Mouse (Mus musculus): ENCODE measurements around the gene Fuz. TPM values are rescaled to one million over a fixed set of nuclear protein-coding genes. Genes with fewer than 3 reads are reported as not detected.
A peak's percentile ranks its signal among the peaks of the same experiment; 100 is the strongest.

Fuz gene
- polyA plus RNA-seq, 1 experiment = 27.5 TPM

DNA sequence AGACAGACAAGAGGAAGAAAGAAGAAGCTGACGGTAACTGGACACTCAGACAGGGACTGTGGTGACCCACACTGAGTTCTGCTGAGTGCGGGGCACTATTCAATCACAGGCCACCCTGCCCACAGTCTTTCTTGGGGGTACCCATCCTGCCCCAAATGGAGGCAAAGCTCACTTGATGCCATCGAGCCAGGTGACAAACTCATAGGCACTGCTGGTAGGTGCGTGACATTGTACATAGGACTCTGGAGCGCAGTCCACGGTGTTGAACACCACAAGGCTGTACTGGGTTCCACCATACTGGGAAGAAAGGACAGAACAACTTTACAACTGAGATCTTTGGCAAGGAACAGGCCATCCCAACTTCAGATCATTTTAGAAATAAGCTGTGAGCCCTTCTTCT lies 4.3 kb upstream of the Fuz start:
- Histone ChIP-seq H3K36me3 (ENCODE audit: control insufficient read depth, insufficient read depth, low read length) (peaks cover 9% of the 10 kb centered on the region), H3K4me1 (ENCODE audit: control insufficient read depth, insufficient read depth, insufficient read length, low read length) (peaks cover 17% of the 10 kb centered on the region), H3K27me3 (ENCODE audit: control insufficient read depth, insufficient read depth, low read length) (no peaks in the 10 kb centered on the region), H3K4me3 (ENCODE audit: low read depth, low read length) (peak overlapping the region; percentile 89), H3K27ac (ENCODE audit: insufficient read depth, low read depth, low read length) (peak overlapping the region; percentile 33)
- TF ChIP-seq POLR2A (IDR thresholded peaks at IDR 0.05; ENCODE audit: low read depth, low read length) (no peak), CTCF (IDR thresholded peaks at IDR 0.05; ENCODE audit: extremely low read depth, insufficient read length, insufficient replicate concordance, low read depth, low read length) (no peak)
- 12% methylated on average over 6 of the region's 6 CpGs for WGBS

DNA sequence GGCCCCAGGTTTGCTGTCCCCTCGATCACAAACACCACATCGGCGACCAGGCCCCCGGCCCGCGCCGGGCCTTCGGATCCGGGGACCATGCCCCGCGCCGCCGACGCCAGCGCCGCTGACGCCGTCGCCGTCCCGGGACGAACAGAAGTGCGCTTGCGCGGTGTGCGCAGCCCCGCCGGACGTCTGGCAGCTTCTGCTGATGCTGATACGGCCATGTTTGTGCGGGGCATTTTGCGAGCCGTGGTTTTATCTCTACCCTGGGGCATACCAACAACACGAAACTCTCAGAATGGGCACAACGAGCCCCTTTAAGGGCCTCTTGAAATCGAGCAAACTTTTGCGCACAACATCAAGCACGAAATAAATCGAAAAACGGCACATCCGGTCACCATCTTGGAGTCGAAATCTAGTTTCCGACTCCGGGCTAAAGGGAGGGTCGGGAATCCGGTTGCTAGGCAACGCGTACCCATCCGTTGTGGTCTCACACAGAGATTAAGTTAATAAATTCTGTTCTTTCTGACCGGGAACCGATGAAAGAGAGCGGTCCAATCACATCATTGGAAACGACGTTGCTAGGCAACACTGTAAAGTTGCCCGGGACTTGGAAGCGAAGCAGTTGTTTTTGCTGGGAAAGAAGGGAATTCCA lies 3.5 kb upstream of the Fuz start, which contains the start of gene Med25:
Med25 (minus strand) TSS at position 437 of the 646 bp plus-strand sequence.
- Histone ChIP-seq H3K4me1 (ENCODE audit: control insufficient read depth, insufficient read depth, insufficient read length, low read length) (peaks cover 19% of the 10 kb centered on the region), H3K27me3 (ENCODE audit: control insufficient read depth, insufficient read depth, low read length) (no peaks in the 10 kb centered on the region), H3K27ac (ENCODE audit: insufficient read depth, low read depth, low read length) (peak within 1 kb of the TSS; percentile 89), H3K4me3 (ENCODE audit: low read depth, low read length) (peak within 1 kb of the TSS; percentile 89), H3K36me3 (ENCODE audit: control insufficient read depth, insufficient read depth, low read length) (peaks cover 9% of the 10 kb centered on the region)
- TF ChIP-seq POLR2A (IDR thresholded peaks at IDR 0.05; ENCODE audit: low read depth, low read length) (peak; percentile 74), CTCF (IDR thresholded peaks at IDR 0.05; ENCODE audit: extremely low read depth, insufficient read length, insufficient replicate concordance, low read depth, low read length) (no peak)
- WGBS = under 1% methylated on average over 56 of the region's 56 CpGs

DNA sequence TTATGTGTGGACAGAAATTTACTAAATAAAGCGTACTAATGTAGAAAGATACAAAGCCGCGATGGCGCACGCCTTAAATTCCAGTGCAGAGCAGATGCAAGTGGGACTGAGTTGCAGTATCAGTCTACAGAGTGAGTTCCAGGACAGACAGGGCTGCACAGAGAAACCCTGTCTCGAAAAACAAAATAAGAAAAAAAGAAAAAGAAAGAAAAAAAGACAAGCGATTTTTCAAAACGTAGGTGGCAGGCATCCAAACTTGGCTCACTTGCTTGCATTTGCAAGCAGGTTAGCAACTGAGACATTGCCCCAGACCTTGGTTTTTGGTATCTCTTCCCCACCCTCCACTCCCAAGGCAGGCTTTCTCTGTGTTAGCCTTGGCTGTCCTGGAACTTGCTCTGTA lies 2.7 kb upstream of the Fuz start:
- H3K36me3 ChIP-seq (ENCODE audit: control insufficient read depth, insufficient read depth, low read length) = peaks cover 9% of the 10 kb centered on the region
- peaks cover 19% of the 10 kb centered on the region for H3K4me1 ChIP-seq (ENCODE audit: control insufficient read depth, insufficient read depth, insufficient read length, low read length)
- TF ChIP-seq CTCF (IDR thresholded peaks at IDR 0.05; ENCODE audit: extremely low read depth, insufficient read length, insufficient replicate concordance, low read depth, low read length) (no peak), POLR2A (IDR thresholded peaks at IDR 0.05; ENCODE audit: low read depth, low read length) (no peak)
- H3K4me3 ChIP-seq (ENCODE audit: low read depth, low read length) = no peak overlapping the region
- WGBS = 24% methylated on average over 8 of the region's 8 CpGs
- peak overlapping the region; percentile 19; the same call in 1 of the 2 replicates for H3K27ac ChIP-seq (ENCODE audit: insufficient read depth, low read depth, low read length)
- H3K27me3 ChIP-seq (ENCODE audit: control insufficient read depth, insufficient read depth, low read length) = no peaks in the 10 kb centered on the region

DNA sequence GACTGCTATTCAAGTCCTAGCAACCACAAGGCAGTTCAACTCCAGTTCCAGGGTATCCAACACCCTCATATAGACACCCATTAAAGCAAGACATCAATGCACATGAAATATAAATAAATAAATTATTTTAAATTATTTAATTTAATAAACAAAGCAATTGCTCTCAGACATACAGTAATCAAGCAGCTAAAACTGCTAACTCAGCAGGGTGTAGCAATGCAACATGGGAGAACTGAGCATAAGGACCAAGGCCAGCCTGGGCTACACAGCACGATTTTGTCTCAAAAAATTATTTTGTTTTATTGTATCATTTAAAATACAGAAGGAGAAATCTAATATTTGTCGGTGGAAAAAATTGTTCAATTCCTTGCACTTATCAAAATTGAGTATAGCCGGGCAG lies 1.7 kb upstream of the Fuz start:
- Histone ChIP-seq H3K4me3 (ENCODE audit: low read depth, low read length) (no peak overlapping the region), H3K4me1 (ENCODE audit: control insufficient read depth, insufficient read depth, insufficient read length, low read length) (peaks cover 27% of the 10 kb centered on the region), H3K27me3 (ENCODE audit: control insufficient read depth, insufficient read depth, low read length) (no peaks in the 10 kb centered on the region), H3K27ac (ENCODE audit: insufficient read depth, low read depth, low read length) (no peak overlapping the region), H3K36me3 (ENCODE audit: control insufficient read depth, insufficient read depth, low read length) (peaks cover 3% of the 10 kb centered on the region)
- WGBS = 85% methylated on average over 3 of the region's 3 CpGs
- TF ChIP-seq POLR2A (IDR thresholded peaks at IDR 0.05; ENCODE audit: low read depth, low read length) (no peak), CTCF (IDR thresholded peaks at IDR 0.05; ENCODE audit: extremely low read depth, insufficient read length, insufficient replicate concordance, low read depth, low read length) (no peak)

DNA sequence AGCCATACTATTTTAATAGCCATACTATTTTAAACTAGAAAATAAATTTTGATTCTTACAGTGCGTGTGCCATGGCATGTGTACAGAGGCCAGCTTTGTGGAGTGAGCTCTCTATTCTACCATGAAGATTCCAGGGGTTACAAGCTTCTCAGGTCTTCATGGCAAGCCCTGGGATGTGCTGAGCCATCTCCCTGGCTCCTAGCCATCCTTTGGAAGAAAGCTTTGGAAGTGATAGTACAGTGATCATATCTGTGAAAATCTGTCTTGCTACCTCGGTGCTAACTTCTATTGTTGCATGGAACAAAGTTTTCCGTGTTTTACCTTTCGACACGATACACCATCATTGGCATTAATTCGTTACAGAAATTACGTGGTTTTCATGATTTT lies 680 bp upstream of the Fuz start:
- Histone ChIP-seq H3K27ac (ENCODE audit: insufficient read depth, low read depth, low read length) (no peak overlapping the region), H3K27me3 (ENCODE audit: control insufficient read depth, insufficient read depth, low read length) (no peaks in the 10 kb centered on the region), H3K4me1 (ENCODE audit: control insufficient read depth, insufficient read depth, insufficient read length, low read length) (peaks cover 26% of the 10 kb centered on the region), H3K36me3 (ENCODE audit: control insufficient read depth, insufficient read depth, low read length) (peaks cover 3% of the 10 kb centered on the region; the same call in 1 of the 2 replicates), H3K4me3 (ENCODE audit: low read depth, low read length) (no peak overlapping the region)
- TF ChIP-seq CTCF (IDR thresholded peaks at IDR 0.05; ENCODE audit: extremely low read depth, insufficient read length, insufficient replicate concordance, low read depth, low read length) (no peak), POLR2A (IDR thresholded peaks at IDR 0.05; ENCODE audit: low read depth, low read length) (no peak)
- WGBS = 62% methylated on average over 7 of the region's 7 CpGs

- Histone ChIP-seq H3K36me3 (ENCODE audit: control insufficient read depth, insufficient read depth, low read length) (peaks cover 3% of the 10 kb centered on the region; the same call in 1 of the 2 replicates), H3K4me3 (ENCODE audit: low read depth, low read length) (peak overlapping the region; percentile 81), H3K27me3 (ENCODE audit: control insufficient read depth, insufficient read depth, low read length) (no peaks in the 10 kb centered on the region), H3K4me1 (ENCODE audit: control insufficient read depth, insufficient read depth, insufficient read length, low read length) (peaks cover 18% of the 10 kb centered on the region), H3K27ac (ENCODE audit: insufficient read depth, low read depth, low read length) (peak overlapping the region; percentile 39; the same call in 1 of the 2 replicates)
- TF ChIP-seq CTCF (IDR thresholded peaks at IDR 0.05; ENCODE audit: extremely low read depth, insufficient read length, insufficient replicate concordance, low read depth, low read length) (no peak), POLR2A (IDR thresholded peaks at IDR 0.05; ENCODE audit: low read depth, low read length) (no peak)
- WGBS = 41% methylated on average over 10 of the region's 10 CpGs
Measured at GRCm38 (mm10) chr7:44896499-44896898, 620 bp downstream of the Fuz start.

GRCm38 (mm10) chr7:44898607-44899006 lies 2.7 kb downstream of the Fuz start:
- 32% methylated on average over 19 of the region's 19 CpGs for WGBS
- H3K4me1 ChIP-seq (ENCODE audit: control insufficient read depth, insufficient read depth, insufficient read length, low read length) = peaks cover 21% of the 10 kb centered on the region

More at GRCm38 (mm10) chr7:44898607-44899006, 2.7 kb downstream of the Fuz start:
- TF ChIP-seq CTCF (IDR thresholded peaks at IDR 0.05; ENCODE audit: extremely low read depth, insufficient read length, insufficient replicate concordance, low read depth, low read length) (peak; percentile 26; the same call in 1 of the 2 replicates), POLR2A (IDR thresholded peaks at IDR 0.05; ENCODE audit: low read depth, low read length) (no peak)
- Histone ChIP-seq H3K27me3 (ENCODE audit: control insufficient read depth, insufficient read depth, low read length) (no peaks in the 10 kb centered on the region), H3K27ac (ENCODE audit: insufficient read depth, low read depth, low read length) (no peak overlapping the region), H3K4me3 (ENCODE audit: low read depth, low read length) (0 out of 2 replicates have a peak overlapping the region, but pooled peaks have one; percentile 8), H3K36me3 (ENCODE audit: control insufficient read depth, insufficient read depth, low read length) (peaks cover 13% of the 10 kb centered on the region)
